Mouse (Mus musculus) liver, embryonic 13.5 days (tissue): ENCODE measurements around the gene Dtx3l. TPM values are rescaled to one million over a fixed set of nuclear protein-coding genes. Genes with fewer than 3 reads are reported as not detected.
A peak's percentile ranks its signal among the peaks of the same experiment; 100 is the strongest.
"Not testable (repeated sequence)": the region's sequence is repeated elsewhere in the genome, so short reads cannot be mapped to it uniquely, and the experiment has no call there.

Source experiments
- ATAC-seq: fragments of 200-750 bp; cut with Nextera tagmentation; 2 replicates; pipeline ENCODE4 v1.8.0; 2017; ENCODE audit warnings: low read depth, mild to moderate bottlenecking, moderate number of reproducible peaks, moderate library complexity
- DNase-seq: peaks from one replicate; pipeline ENCODE4 v3.0.0; 2022
- H3K27ac ChIP-seq: fragments of 300-500 bp; sonication (generic); 2 replicates; pipeline ENCODE4 v1.5.1; 2015; ENCODE audit warnings: moderate library complexity, mild to moderate bottlenecking, inconsistent platforms
- H3K27me3 ChIP-seq: fragments of 300-500 bp; sonication (generic); 2 replicates; pipeline ENCODE4 v1.6.1; 2015; ENCODE audit warnings: mild to moderate bottlenecking, inconsistent platforms
- H3K36me3 ChIP-seq: fragments of 300-500 bp; sonication (generic); 2 replicates; pipeline ENCODE4 v1.6.1; 2015; ENCODE audit warnings: mild to moderate bottlenecking, inconsistent platforms
- H3K4me1 ChIP-seq: fragments of 300-500 bp; sonication (generic); replicated peaks from 2 replicates; pipeline ENCODE4 v1.6.1; 2015; ENCODE audit warnings: inconsistent platforms
- H3K4me2 ChIP-seq: fragments of 300-500 bp; sonication (generic); 2 replicates; pipeline ENCODE4 v1.6.1; 2015; ENCODE audit warnings: inconsistent platforms, mild to moderate bottlenecking, moderate library complexity
- H3K4me3 ChIP-seq: fragments of 300-500 bp; sonication (generic); replicated peaks from 2 replicates; pipeline ENCODE4 v1.5.1; 2015; ENCODE audit warnings: mild to moderate bottlenecking, inconsistent platforms
- H3K9ac ChIP-seq: fragments of 300-500 bp; sonication (generic); 2 replicates; pipeline ENCODE4 v1.6.1; 2015; ENCODE audit warnings: mild to moderate bottlenecking, inconsistent platforms
- H3K9me3 ChIP-seq: fragments of 300-500 bp; sonication (generic); replicated peaks from 2 replicates; pipeline ENCODE4 v1.6.1; 2016; ENCODE audit warnings: inconsistent platforms
- WGBS: fragments of 180-500 bp; shearing (Covaris S2); methylation state at CpG from one replicate; pipeline ENCODE4 v1.1.7; 2015; ENCODE audit not compliant: insufficient replicate concordance; 5-methylcytosine and 5-hydroxymethylcytosine counted together
- polyA plus RNA-seq: library from polyadenylated mRNA; unstranded; fragments of >200 nt; fragmentation: Nextera tagmentation; extraction: Ambion mirVana; gene quantifications from 2 replicates; pipeline ENCODE4 v1.2.1, GENCODE M21; 2015

Dtx3l gene
- polyA plus RNA-seq, 1 experiment from 2014 or later, result 3.4 TPM

DNA sequence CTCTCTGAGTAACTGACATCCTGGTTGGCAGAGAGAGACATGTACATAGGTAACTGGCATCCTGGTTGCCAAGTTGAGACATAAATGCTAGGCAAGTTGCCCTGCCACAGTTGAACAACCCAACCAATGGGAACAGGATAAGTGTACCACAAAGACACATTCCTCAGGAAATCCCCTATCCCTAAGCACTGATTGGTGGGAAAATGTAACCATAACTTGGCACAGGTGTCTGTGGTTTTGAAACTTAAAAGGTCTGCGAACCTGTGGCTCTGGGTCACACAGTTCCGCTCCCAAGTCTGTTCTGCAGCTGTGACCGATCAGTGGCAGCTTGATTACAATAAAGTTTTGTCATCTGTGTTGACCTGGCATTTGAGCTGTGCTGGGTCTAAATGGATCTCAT is 33.6 kb downstream of the Dtx3l start:
- ATAC-seq, result no peak
- H3K27me3 ChIP-seq, result no peaks in the 10 kb centered on the region
- no peaks in the 10 kb centered on the region for H3K36me3 ChIP-seq
- H3K4me1 ChIP-seq, result peaks cover 23% of the 10 kb centered on the region
- H3K9me3 ChIP-seq, result no peaks in the 10 kb centered on the region
- no peak overlapping the region for H3K4me3 ChIP-seq
- 80% methylated on average over 3 of the region's 3 CpGs for WGBS
- peak overlapping the region; percentile 65 for H3K27ac ChIP-seq
- 0 out of 2 replicates have a peak overlapping the region, but pooled peaks have one; percentile 2 for H3K4me2 ChIP-seq
- DNase-seq, result no peak
- H3K9ac ChIP-seq, result no peak overlapping the region

DNA sequence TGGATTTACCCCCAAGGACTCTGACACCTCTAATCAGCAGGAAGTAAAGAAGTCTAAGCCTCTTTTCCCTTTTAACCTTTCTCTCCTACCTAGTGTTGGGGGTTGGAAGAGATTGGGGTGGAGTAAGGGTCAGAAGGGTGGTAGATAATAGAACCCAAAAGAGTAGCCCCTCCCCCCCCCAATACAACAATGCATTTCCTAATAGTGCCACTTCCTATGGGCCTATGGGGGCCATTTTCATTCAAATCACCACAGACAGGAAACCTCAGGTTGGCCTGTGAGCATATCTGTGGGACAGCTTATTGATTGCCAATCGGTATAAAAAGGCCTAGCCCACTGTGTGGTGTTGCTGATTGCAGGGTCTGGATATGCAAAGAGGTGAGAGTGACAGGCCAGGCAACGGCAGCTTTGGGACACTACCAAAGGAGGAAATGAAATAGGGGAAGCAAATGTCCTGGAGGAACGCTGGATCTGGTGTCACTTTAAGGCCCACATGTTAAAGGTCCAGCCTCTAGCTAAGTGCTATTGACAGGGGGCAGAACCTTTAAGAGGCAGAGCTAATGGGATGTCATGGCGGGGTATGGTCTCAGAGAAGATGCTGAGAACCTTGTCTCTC is 34.7 kb downstream of the Dtx3l start:
- ATAC-seq (no peak), DNase-seq (no peak)
- Histone ChIP-seq H3K9ac (no peak overlapping the region), H3K27ac (no peak overlapping the region), H3K4me2 (no peak overlapping the region), H3K9me3 (no peaks in the 10 kb centered on the region), H3K27me3 (no peaks in the 10 kb centered on the region), H3K36me3 (no peaks in the 10 kb centered on the region), H3K4me1 (peaks cover 23% of the 10 kb centered on the region), H3K4me3 (no peak overlapping the region)
- 37% methylated on average over 4 of the region's 4 CpGs for WGBS

DNA sequence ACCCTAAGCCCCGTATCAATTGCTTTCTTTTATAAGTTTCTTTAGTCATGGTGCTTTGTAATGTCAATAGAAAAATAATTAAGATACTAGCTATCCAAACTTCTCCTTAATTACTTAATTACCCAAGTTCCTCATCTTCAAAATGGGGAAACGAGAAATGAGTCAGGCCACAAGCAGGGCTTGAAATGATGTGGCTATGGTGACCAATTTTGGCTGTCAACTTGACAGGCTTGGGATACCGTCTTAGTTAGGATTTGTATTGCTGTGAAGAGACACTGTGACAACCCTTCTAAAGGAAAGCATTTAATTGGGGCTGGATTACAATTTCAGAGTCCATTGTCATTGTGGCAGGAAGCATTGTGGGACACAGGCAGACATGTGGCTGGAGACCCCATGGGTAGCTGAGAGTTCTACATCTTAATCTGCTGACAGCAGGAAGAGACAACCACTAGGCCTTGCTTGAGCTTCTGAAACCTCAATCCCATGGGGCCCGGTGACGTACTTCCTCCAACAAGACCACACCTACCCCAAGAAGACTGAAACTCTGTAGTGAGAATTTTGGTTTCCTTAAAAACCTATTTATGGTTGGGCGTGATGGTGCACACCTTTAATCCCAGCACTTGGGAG is 35.8 kb downstream of the Dtx3l start:
- Histone ChIP-seq H3K9me3 (no peaks in the 10 kb centered on the region), H3K36me3 (no peaks in the 10 kb centered on the region), H3K4me3 (no peak overlapping the region), H3K4me2 (no peak overlapping the region), H3K4me1 (peaks cover 23% of the 10 kb centered on the region), H3K27ac (no peak overlapping the region), H3K9ac (no peak overlapping the region), H3K27me3 (no peaks in the 10 kb centered on the region)
- no peak for ATAC-seq
- DNase-seq, result no peak
- WGBS, result 59% methylated on average over 6 of the region's 6 CpGs

DNA sequence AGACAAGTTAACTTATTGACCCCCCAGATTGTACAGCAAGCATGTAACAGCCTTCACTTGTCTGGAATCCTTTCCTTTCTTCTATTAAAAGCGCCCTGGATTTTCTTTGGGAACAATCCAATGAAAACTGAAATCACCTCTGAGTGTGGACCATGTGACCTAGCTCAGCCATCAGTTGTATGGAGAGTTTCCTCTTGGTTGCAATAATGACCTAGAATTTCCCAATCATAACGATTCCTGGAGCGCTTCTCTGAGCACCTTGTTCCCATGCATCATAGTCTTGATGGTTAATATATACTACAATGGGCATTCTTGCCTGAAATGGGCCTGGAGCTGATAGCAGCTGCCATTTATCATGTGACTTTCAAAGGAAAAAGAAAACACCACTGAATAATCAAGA is 38.4 kb downstream of the Dtx3l start:
- 69% methylated on average over 3 of the region's 3 CpGs for WGBS
- H3K36me3 ChIP-seq, result no peaks in the 10 kb centered on the region
- H3K4me1 ChIP-seq, result peaks cover 13% of the 10 kb centered on the region
- no peak overlapping the region for H3K4me3 ChIP-seq
- no peak overlapping the region for H3K4me2 ChIP-seq
- no peaks in the 10 kb centered on the region for H3K9me3 ChIP-seq
- no peaks in the 10 kb centered on the region for H3K27me3 ChIP-seq
- no peak overlapping the region for H3K27ac ChIP-seq
- ATAC-seq (no peak), DNase-seq (no peak)
- no peak overlapping the region for H3K9ac ChIP-seq

DNA sequence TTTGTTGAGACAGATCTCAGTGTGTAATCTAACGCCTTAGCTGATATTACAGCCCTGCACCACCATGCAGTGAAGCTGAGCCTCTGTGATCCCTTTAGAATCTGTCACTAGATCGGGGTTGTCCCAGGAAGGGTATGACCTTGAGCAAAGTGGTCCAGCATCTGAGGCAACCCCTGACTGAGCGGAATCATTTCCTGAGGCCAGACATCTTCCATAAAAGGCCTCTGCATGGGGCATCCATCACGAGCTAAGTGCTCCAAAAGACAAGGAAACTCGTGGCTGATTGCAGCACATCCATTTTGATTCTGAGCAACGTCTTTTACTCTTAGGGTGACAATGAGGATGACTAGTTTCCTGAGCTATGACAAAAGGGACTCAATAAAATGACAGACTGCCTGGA is 44.0 kb downstream of the Dtx3l start:
- Histone ChIP-seq H3K4me3 (no peak overlapping the region), H3K27ac (no peak overlapping the region), H3K9me3 (no peaks in the 10 kb centered on the region), H3K36me3 (no peaks in the 10 kb centered on the region), H3K4me2 (no peak overlapping the region), H3K9ac (no peak overlapping the region), H3K27me3 (no peaks in the 10 kb centered on the region), H3K4me1 (no peaks in the 10 kb centered on the region)
- WGBS, result 54% methylated on average over 6 of the region's 6 CpGs
- DNase-seq (no peak), ATAC-seq (no peak)

DNA sequence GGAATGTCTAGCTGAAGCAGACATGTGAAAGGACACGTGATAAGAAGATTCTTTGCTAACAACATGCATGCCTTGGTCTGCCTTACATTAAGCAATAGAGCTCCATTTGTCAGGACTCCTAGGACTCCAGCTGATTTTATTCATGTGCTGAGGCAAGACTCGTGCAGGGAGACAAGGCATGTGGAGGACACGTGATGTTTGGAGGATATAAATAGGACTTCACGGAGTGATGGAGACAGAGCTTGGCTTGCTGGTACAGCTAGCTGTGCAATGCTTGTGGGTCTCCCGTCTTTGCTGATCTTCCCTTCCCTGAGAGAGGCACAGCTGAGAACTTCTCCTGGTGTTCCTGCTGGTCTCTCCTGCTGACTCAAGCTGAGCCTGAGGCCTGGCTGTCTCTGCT is 47.3 kb downstream of the Dtx3l start:
- not testable (repeated sequence) for H3K9me3 ChIP-seq

DNA sequence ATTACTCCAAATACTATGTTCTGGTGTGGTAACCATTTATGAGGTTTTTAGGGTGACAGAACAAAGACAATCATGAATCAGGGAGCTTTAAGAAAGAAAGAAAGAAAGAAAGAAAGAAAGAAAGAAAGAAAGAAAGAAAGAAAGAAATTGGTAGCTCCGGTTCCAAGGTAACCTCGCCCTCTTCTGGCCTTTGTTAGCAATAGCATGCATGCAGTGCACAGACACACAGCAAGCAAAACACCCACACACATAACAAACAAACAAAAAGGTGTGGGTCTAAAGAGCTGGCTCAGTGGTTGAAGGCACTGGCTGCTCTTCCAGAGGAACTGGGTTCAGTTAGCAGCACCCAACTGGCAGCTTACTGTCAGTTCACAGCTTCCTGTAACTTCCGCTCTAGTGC is 48.3 kb downstream of the Dtx3l start:
- no peaks in the 10 kb centered on the region for H3K27me3 ChIP-seq

More for the DNA sequence above, 47.3 kb downstream of the Dtx3l start:
- H3K36me3 ChIP-seq, H3K9ac ChIP-seq, H3K4me2 ChIP-seq, H3K27ac ChIP-seq, H3K4me1 ChIP-seq, ATAC-seq, DNase-seq, H3K4me3 ChIP-seq, H3K27me3 ChIP-seq: not testable (repeated sequence)
- WGBS, result 66% methylated on average over 5 of the region's 5 CpGs

DNA sequence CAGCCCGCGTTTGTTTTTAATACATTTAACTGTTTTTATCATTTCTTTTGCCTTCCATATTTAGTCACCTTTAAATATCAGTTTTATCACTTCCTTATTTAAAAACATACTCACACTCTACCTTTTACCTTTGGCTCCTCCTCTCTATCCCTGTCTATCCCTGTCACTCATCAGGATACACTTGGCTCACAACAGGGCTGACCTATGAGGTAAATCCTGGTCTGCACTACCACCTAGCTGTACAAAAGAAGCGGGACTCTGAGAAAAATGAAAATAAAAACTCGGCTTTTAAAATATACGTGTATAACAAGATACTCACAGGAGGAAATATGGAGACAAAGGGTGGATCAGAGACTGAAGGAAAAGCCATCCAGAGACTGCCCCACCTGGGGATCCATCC is 50.0 kb downstream of the Dtx3l start:
- Histone ChIP-seq H3K9me3 (no peaks in the 10 kb centered on the region), H3K9ac (no peak overlapping the region), H3K4me2 (no peak overlapping the region), H3K4me3 (no peak overlapping the region), H3K4me1 (no peaks in the 10 kb centered on the region), H3K27me3 (no peaks in the 10 kb centered on the region), H3K27ac (no peak overlapping the region), H3K36me3 (no peaks in the 10 kb centered on the region)
- WGBS, result 77% methylated on average over 5 of the region's 5 CpGs
- ATAC-seq (no peak), DNase-seq (no peak)

More for the DNA sequence above, 48.3 kb downstream of the Dtx3l start:
- Histone ChIP-seq H3K4me3 (no peak overlapping the region), H3K9me3 (no peaks in the 10 kb centered on the region), H3K4me2 (no peak overlapping the region), H3K4me1 (no peaks in the 10 kb centered on the region), H3K27ac (no peak overlapping the region), H3K36me3 (no peaks in the 10 kb centered on the region), H3K9ac (no peak overlapping the region)
- DNase-seq (no peak), ATAC-seq (no peak)
- WGBS, result 64% methylated on average over 3 of the region's 3 CpGs

DNA sequence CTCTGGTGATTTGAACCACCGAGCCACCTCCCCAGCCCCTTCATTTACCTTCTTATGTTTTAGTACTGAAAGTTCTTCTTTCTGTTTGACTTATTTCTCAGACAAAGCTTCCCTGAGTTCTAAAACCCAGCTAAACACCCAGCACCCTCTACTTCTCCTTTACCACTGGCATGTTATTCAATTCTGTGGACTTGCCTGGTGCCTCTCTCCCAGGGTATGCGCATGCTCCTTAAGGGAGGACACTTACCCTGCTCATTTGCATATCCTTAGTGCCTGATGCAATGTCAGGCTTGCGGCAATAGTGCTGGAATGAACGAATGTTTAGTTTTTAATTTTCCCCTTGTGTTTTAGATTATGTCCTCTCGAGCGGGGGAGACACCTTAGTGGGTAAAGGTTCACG is 50.8 kb downstream of the Dtx3l start:
- H3K4me3 ChIP-seq, result no peak overlapping the region
- H3K27me3 ChIP-seq, result no peaks in the 10 kb centered on the region
- DNase-seq (no peak), ATAC-seq (no peak)
- WGBS, result 68% methylated on average over 7 of the region's 7 CpGs
- no peak overlapping the region for H3K9ac ChIP-seq
- H3K27ac ChIP-seq, result no peak overlapping the region
- H3K4me2 ChIP-seq, result no peak overlapping the region
- no peaks in the 10 kb centered on the region for H3K9me3 ChIP-seq
- no peaks in the 10 kb centered on the region for H3K36me3 ChIP-seq
- no peaks in the 10 kb centered on the region for H3K4me1 ChIP-seq

Other genes with a start within 250 kb of the Dtx3l start
- 4.6 and 4.9 TPM in 2 replicates for gene Dirc2, start 169.8 kb downstream of the Dtx3l start, polyA plus RNA-seq
- 20.2 and 21.9 TPM in 2 replicates for gene Hspbap1, start 168.8 kb downstream of the Dtx3l start, polyA plus RNA-seq
- gene Parp14, start 67.6 kb downstream of the Dtx3l start, polyA plus RNA-seq, result 0.48 and 0.94 TPM in 2 replicates
- gene Parp9, start 681 bp downstream of the Dtx3l start, polyA plus RNA-seq, result 6.8 and 8.8 TPM in 2 replicates
- 34.0 and 45.7 TPM in 2 replicates for gene Kpna1, start 39.6 kb upstream of the Dtx3l start, polyA plus RNA-seq
- gene Wdr5b, start 102.0 kb upstream of the Dtx3l start, polyA plus RNA-seq, result 2.9 and 3.6 TPM in 2 replicates
- 212 and 214 TPM in 2 replicates for gene Fam162a, start 132.4 kb upstream of the Dtx3l start, polyA plus RNA-seq
- 71.3 and 76.8 TPM in 2 replicates for gene Ccdc58, start 132.5 kb upstream of the Dtx3l start, polyA plus RNA-seq
- gene Csta1, start 192.1 kb upstream of the Dtx3l start, polyA plus RNA-seq, result not detected in 2 replicates
- 10.5 and 11.3 TPM in 2 replicates for gene Stfa2l1, start 217.7 kb upstream of the Dtx3l start, polyA plus RNA-seq
- gene Gm5483, start 245.1 kb upstream of the Dtx3l start, polyA plus RNA-seq, result 38.0 and 46.7 TPM in 2 replicates